Mouse (Mus musculus) left cerebral cortex, postnatal 14 days (tissue): ENCODE data around the gene Hdac4. TPM values are rescaled to one million over a fixed set of nuclear protein-coding genes. Genes with fewer than 3 reads are reported as not detected.
A peak's percentile ranks its signal among the peaks of the same experiment; 100 is the strongest.

Source experiments
- DNase-seq, 2 experiments: peaks; one replicate each; pipeline ENCODE4 v3.0.0; 2021 to 2022; ENCODE audit warnings: low spot score in 2 of 2, mixed read lengths in 1 of 2
- intact Hi-C: fragments of 180-260 bp; cut with DNase I; formaldehyde crosslinking; loops from one replicate; pipeline ENCODE4 v1.15.1; 2025
- total RNA-seq, 2 experiments: library from RNA; stranded (reverse); gene quantifications; 2 replicates each; pipeline ENCODE4 v1.2.3; 2021

The Hdac4 gene
- total RNA-seq, 2 experiments from 2014 or later, result 106 to 114 TPM

- intact Hi-C loops, result loop anchor here (5.0 kb wide), 1 partner anchor 492 kb away; no protein-coding TSS in a partner anchor
- no peak for DNase-seq
Observed at GRCm38 (mm10) chr1:91959891-91960290, 235.6 kb downstream of the Hdac4 start.

DNA sequence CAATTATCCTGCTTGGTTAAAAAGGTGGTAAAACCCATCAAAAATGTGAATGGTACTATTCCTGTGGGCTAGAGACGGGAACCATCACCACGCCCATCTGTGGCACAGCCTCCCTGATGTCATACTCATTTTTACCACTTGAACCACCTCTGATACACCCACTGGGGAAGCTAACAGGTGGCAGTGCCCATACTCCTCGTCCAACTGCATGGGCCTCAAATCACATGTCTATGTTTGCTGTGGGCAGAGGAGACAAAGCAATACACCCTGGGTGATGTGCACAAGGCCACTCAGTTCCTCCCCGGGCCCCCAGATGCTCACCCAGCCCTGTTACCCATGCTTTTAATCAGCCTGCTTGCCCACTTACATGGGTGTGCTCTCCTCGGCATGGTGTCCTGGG lies 236.5 kb downstream of the Hdac4 start:
- intact Hi-C loops, result loop anchor here (5.0 kb wide), 1 partner anchor 493 kb away; no protein-coding TSS in a partner anchor

DNA sequence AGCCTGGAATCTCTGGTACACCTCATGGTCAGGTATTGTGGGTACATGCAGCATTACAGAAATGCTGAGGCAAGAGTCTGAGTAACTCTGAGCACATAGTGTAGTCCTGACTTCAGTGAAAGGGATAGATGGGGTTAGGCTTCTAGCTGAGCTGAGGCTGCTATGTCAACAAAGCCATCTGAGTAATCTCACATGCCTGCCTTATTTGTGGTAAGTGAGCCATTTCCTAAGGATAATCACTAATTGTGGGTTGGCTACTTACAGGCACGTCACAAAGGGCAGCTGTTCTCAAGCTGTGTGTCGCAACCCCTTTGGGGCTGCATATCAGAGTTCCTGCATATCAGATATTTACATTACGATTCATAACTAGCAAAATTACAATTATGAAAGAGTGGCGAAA lies 239.3 kb downstream of the Hdac4 start:
- no peak for DNase-seq
- intact Hi-C loops, result loop anchor here (5.0 kb wide), 1 partner anchor 496 kb away; no protein-coding TSS in a partner anchor

More for the DNA sequence above, 236.5 kb downstream of the Hdac4 start:
- no peak for DNase-seq

DNA sequence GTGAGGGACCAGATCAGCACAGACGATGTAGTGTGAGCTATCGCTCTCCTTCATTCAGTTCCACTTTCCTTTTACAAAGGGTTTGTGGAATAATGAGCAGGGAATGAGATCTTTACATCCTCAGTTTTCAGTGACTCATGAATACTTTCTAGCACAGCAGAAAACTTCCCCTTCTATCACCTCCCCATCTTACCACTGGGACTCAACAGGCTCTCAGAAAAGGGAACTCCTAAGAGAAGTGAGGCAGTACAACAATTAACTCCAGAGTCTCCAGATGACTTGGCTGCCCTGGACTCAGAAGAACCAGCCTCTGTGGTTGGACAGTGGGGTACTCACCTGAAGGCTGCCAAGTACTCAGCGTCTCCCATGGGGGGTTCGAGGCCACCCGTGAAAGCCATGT lies 240.5 kb downstream of the Hdac4 start:
- no peak for DNase-seq
- intact Hi-C loops, result loop anchor here (5.0 kb wide), 1 partner anchor 497 kb away; no protein-coding TSS in a partner anchor

GRCm38 (mm10) chr1:91952912-91953311 lies 242.6 kb downstream of the Hdac4 start:
- intact Hi-C loops, result no loop called here
- no peak for DNase-seq

DNA sequence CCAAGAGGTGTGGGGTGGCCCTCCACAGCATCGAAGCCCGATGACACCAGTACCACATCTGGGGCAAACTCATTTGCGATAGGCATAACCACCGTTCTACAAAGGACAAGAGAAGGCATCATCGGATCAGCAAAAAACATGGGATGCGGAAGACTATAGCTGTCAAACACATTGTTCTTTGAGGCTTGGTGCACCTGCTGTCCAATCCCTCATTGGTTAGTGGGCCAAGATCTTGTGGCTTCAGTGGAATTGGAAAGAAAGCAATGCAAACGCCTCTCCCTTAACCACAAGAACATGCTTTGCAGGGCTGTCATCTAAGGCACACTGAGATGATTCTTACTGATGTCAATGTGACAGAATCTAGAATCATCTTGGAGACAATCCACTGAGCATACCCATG lies 248.1 kb downstream of the Hdac4 start:
- intact Hi-C loops, result loop anchor here (10.0 kb wide), 1 partner anchor 373 kb away; no protein-coding TSS in a partner anchor
- no peak for DNase-seq

GRCm38 (mm10) chr1:91942583-91942982 lies 252.9 kb downstream of the Hdac4 start:
- intact Hi-C loops, result loop anchor here (10.0 kb wide), 1 partner anchor 368 kb away; no protein-coding TSS in a partner anchor
- DNase-seq, result peak; percentile 53 to 77

GRCm38 (mm10) chr1:91942031-91942430 lies 253.5 kb downstream of the Hdac4 start:
- intact Hi-C loops, result loop anchor here (10.0 kb wide), 1 partner anchor 367 kb away; no protein-coding TSS in a partner anchor
- no peak for DNase-seq

DNA sequence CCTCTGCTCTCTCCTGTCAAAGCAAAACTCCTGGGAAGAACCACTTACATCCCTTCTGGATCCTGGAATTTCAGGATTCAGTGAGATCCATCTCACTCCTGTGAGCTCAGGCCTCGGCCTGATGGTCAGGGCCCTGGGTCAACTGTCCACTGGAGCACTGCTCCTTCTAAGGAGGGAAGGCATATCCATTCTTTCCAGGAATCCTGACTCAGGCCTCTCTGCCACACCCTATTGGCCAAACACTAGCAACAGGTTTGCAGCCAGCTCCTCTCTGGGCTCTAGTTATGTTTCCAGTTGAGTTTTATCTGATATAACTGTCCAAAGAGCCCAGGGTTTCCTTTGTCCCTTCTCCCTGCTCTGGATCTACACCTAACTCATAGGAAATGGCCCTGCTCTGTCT lies 254.4 kb downstream of the Hdac4 start:
- DNase-seq, result no peak
- intact Hi-C loops, result loop anchor here (10.0 kb wide), 1 partner anchor 366 kb away; no protein-coding TSS in a partner anchor

- intact Hi-C loops, result no loop called here
- no peak for DNase-seq
Observed at GRCm38 (mm10) chr1:91935171-91935570, 260.3 kb downstream of the Hdac4 start.

GRCm38 (mm10) chr1:91933681-91934080 lies 261.8 kb downstream of the Hdac4 start:
- DNase-seq, result no peak
- intact Hi-C loops, result no loop called here

DNA sequence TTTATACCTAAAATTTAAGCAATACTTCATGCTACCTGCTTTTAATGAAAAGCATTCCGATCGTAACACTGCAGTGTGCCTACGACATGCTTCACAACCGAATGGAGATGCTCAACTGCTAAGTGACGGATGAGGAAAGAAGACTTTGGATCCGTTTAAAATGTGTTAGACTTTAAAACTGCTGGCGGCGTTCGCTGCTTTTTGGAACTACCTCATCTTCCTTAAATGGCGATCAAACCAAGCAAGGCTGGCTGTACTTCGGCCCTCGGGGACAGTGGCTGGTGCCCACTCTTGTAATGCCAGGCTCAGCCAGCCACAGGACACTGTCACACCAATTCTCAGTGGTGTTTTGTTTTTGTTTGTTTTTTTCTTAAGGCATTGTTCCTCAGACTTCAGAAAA lies 263.3 kb downstream of the Hdac4 start:
- DNase-seq, result no peak
- intact Hi-C loops, result no loop called here

- intact Hi-C loops, result no loop called here
- no peak for DNase-seq
Observed at GRCm38 (mm10) chr1:91931786-91932185, 263.7 kb downstream of the Hdac4 start.

- DNase-seq, result no peak
- intact Hi-C loops, result no loop called here
Observed at GRCm38 (mm10) chr1:91931196-91931595, 264.3 kb downstream of the Hdac4 start.

DNA sequence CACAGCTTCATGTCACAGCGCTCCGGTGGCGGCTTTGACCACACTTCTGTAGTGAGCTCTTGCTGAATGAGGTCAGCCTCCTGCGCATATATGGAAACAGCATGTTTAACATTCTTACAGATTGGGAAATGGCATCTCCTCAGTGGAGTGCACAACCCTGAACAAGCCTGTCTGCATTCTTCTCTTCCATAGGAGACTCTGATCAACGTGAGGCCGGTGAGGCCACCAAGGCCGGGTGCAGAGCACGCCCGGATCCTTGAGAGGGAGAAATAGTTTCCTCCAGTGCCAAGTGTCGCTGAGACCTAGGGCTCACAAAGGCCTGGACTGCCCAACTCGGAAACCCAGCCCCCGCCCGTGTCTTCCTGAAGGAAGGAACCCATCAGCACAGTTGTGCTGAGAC lies 266.4 kb downstream of the Hdac4 start:
- no peak for DNase-seq
- intact Hi-C loops, result no loop called here

DNA sequence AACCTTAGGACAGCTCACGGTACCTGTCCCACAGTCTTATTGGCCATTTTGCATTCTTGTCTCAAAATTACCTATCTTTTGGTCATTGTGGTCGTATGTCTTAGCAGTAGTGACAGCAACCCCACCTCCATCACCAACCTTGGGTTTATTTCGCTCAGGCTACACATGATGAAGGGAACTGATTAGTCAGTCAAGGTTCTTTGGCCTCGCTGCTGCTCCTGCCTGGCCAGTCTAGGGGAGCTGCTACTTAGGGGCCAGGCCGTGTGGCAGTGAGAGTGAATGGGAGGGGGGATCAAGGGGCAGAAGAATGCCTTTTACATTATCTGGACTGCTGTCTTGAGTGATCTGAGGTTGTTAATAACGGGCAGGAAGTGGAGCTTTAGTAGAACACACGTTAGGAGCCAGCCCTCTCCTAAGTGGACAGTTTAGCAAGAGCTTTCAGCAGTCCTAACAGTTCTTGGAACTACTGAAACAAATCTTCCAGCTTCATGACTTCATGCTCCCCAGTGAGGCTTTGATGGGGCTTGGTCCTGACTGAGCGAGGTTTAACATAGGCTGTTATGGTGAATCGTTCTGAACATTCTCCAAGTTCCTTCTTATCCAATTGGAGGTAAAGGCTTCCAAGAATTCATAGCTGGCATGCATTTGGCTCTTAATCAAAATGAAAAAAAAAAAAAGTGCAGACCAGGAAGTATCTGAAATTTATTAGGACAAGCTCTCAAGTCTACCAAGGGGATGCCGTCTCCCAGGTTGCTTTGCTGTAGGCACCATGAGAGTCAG lies 267.8 kb downstream of the Hdac4 start:
- intact Hi-C loops, result no loop called here
- DNase-seq, result no peak

DNA sequence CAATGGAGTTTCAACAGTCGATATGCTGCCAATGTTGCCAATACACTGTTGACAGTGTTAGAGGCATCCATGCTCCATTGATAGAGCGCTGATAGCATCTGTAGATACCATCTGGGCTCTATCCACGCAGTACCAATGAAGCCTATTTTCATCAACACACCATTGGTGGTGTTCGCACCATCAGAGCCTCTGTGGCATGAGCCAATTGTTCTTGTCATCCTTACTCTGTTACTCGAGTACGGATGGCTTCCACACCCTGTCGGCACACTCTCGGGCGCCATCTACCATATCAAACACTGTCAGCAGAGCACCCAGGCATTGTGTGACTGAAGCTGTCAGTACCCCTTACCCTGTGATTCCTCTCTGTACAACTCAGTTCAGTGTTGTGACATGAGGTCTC lies 271.9 kb downstream of the Hdac4 start:
- intact Hi-C loops, result no loop called here
- no peak for DNase-seq

DNA sequence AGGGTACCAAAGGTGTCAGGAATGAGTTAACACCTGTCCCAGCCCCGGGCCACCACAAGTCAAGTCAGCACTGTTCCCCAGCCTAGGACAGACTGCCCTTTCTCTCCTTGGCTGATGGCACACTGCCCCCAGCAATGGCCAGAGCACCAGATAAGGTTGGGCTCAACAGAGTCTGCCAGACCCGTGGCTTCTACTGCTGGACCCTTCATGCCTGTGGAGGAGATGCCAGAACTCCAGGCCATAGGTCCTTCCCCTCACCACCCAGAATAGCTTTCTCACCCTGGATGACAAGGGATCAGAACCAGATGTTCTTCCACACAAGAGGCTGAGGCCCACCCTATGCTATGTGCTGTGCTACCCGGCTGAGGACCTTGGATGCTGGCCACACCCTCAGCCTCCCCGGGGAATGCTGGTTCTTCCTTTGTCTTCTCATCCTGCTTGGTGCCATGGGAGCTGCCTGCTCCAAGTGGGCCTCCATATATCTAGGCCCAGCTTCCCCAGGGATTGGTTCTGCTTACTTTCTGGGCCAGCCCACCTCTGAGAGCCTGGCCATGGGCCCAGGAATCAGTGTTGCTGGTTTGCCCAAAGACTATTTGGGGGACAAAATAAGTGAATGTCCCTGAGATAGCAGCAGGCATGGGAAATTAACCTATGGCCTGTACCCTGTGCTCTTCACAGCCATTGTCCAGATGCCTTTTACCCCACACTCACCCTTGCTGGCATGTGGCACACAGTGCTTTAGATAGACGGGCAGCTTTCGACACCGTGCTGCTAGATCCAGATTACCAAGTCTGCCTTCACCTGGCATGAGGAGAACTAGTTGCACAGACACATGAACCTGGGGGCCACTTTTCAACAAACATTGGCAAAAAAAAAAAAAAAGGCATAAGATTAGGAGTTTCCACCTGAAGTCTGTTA lies 273.0 kb downstream of the Hdac4 start:
- DNase-seq, result no peak
- intact Hi-C loops, result no loop called here

GRCm38 (mm10) chr1:91921702-91922101 lies 273.8 kb downstream of the Hdac4 start:
- DNase-seq, result no peak
- intact Hi-C loops, result no loop called here

- no peak for DNase-seq
- intact Hi-C loops, result no loop called here
Observed at GRCm38 (mm10) chr1:91921279-91921678, 274.2 kb downstream of the Hdac4 start.
